8 mouse cellular contexts compared by ENCODE assay signal in the genomic region with DNA sequence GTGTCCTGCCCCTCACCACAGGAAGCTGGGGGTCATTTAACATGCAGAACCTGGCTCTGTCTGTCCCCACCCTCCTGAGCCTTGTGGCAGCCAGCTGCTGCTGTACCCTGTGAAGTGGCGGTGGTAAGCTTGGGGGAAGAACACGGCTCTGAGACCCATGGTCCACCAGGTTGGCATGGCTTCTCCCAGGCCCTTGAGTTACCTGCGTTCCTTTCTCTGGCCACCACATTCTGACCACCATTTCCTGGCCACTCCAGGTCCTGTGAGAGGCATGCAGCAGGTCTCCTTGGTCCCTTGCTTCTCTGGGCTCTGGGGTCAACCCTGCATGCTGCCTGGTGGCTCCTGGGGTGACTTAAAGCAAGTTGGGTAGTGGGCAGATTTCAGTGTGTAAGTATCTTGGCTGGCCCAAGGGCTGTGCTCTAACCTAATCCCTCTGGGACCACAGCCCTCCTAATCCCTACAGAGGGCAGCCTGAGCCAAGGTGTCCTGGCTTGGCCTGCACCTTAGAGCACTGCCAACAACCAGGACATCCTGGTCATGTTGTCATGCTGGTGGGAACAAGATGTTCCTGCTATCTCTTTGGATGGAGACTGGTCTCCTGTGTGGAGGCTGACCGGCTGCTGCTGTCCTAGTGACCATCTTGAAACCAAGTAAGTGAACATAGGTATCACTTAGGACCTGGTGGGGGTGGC. TPM values are rescaled to one million over a fixed set of nuclear protein-coding genes. Genes with fewer than 3 reads are reported as not detected.
A peak's percentile ranks its signal among the peaks of the same experiment; 100 is the strongest.
DNase-seq lines count a peak whose midpoint lies in the region; ATAC-seq lines count a peak whose summit lies in the region.

A gene (minus strand): TSS at position 343 of the 692 bp plus-strand sequence.

- intact Hi-C loops in left cerebral cortex, postnatal 25 days (cut with DNase I) = no loop called here

- DNase-seq in kidney, postnatal 36 days = no peak
- DNase-seq in gastrocnemius, adult 8-10 months (ENCODE audit: low spot score in 2 of 2) = peak; percentile 57 to 69
- no peak for DNase-seq in midbrain, embryonic 14.5 days
- DNase-seq in left cerebral cortex, postnatal 25 days (ENCODE audit: low spot score in 2 of 2) = no peak
- DNase-seq in kidney, adult 11 months = no peak

- no peaks in the 10 kb centered on the region for H3K9me3 ChIP-seq in kidney, embryonic 14.5 days (ENCODE audit: control insufficient read depth, low read length)
- no peaks in the 10 kb centered on the region for H3K9me3 ChIP-seq in hindbrain, embryonic 13.5 days
- no peaks in the 10 kb centered on the region for H3K9me3 ChIP-seq in midbrain, embryonic 14.5 days (ENCODE audit: control insufficient read depth, low read length)

- H3K27ac ChIP-seq in kidney, embryonic 14.5 days (ENCODE audit: low read depth, low read length) = peak within 1 kb of the TSS; percentile 91
- H3K27ac ChIP-seq in hindbrain, embryonic 13.5 days = no peak within 1 kb of the TSS
- H3K27ac ChIP-seq in midbrain, embryonic 14.5 days (replicated peaks; ENCODE audit: low read depth, low read length) = no peak within 1 kb of the TSS

- peak within 1 kb of the TSS; percentile 57; the same call in 1 of the 2 replicates for H3K9ac ChIP-seq in kidney, embryonic 14.5 days (ENCODE audit: low read depth, low read length)
- H3K9ac ChIP-seq in hindbrain, embryonic 13.5 days = no peak within 1 kb of the TSS
- no peak within 1 kb of the TSS for H3K9ac ChIP-seq in midbrain, embryonic 14.5 days (replicated peaks; ENCODE audit: low read length)

- WGBS in kidney, embryonic 14.5 days = 79% methylated on average over 4 of the region's 4 CpGs
- 81% methylated on average over 4 of the region's 4 CpGs for WGBS in hindbrain, embryonic 13.5 days
- 89% methylated on average over 4 of the region's 4 CpGs for WGBS in midbrain, embryonic 14.5 days

- peaks cover 26% of the 10 kb centered on the region for H3K4me1 ChIP-seq in kidney, embryonic 14.5 days (ENCODE audit: control insufficient read depth, insufficient read depth, low read length)
- H3K4me1 ChIP-seq in hindbrain, embryonic 13.5 days (replicated peaks) = peaks cover 32% of the 10 kb centered on the region
- H3K4me1 ChIP-seq in midbrain, embryonic 14.5 days (ENCODE audit: control insufficient read depth, insufficient read depth, low read length) = peaks cover 22% of the 10 kb centered on the region

- ATAC-seq in kidney, embryonic 14.5 days (ENCODE audit: low FRiP score, low TSS enrichment) = no peak
- ATAC-seq in activated CD4-positive, CD25-positive, alpha-beta regulatory T cell, adult 4 months = no peak
- no peak for ATAC-seq in hindbrain, embryonic 13.5 days (ENCODE audit: low FRiP score)
- no peak for ATAC-seq in midbrain, embryonic 14.5 days (ENCODE audit: low FRiP score, low TSS enrichment)

- H3K36me3 ChIP-seq in kidney, embryonic 14.5 days (ENCODE audit: control insufficient read depth, insufficient read depth, low read length) = no peaks in the 10 kb centered on the region
- H3K36me3 ChIP-seq in hindbrain, embryonic 13.5 days = no peaks in the 10 kb centered on the region
- no peaks in the 10 kb centered on the region for H3K36me3 ChIP-seq in midbrain, embryonic 14.5 days (ENCODE audit: control insufficient read depth, insufficient read depth, low read length)

- no peak within 1 kb of the TSS for H3K4me2 ChIP-seq in kidney, embryonic 14.5 days (replicated peaks; ENCODE audit: low read depth, low read length)
- H3K4me2 ChIP-seq in hindbrain, embryonic 13.5 days = no peak within 1 kb of the TSS
- H3K4me2 ChIP-seq in midbrain, embryonic 14.5 days (ENCODE audit: low read length) = no peak within 1 kb of the TSS

- H3K4me3 ChIP-seq in kidney, embryonic 14.5 days (ENCODE audit: low read length) = no peak within 1 kb of the TSS
- H3K4me3 ChIP-seq in hindbrain, embryonic 13.5 days = no peak within 1 kb of the TSS
- H3K4me3 ChIP-seq in midbrain, embryonic 14.5 days (replicated peaks; ENCODE audit: low read depth, low read length) = no peak within 1 kb of the TSS

- H3K27me3 ChIP-seq in kidney, embryonic 14.5 days (ENCODE audit: control insufficient read depth, insufficient read depth, low read length) = no peaks in the 10 kb centered on the region
- no peaks in the 10 kb centered on the region for H3K27me3 ChIP-seq in hindbrain, embryonic 13.5 days
- H3K27me3 ChIP-seq in midbrain, embryonic 14.5 days (ENCODE audit: control insufficient read depth, insufficient read depth, low read length) = no peaks in the 10 kb centered on the region

RNA-seq across cellular contexts. Expression of the gene that starts here (rescaled TPM):
- 65.2 and 68.7 TPM in 2 replicates for polyA plus RNA-seq in kidney, embryonic 14.5 days (2014; fragmentation: Nextera tagmentation; extraction: Ambion mirVana)
- polyA plus RNA-seq in activated CD4-positive, CD25-positive, alpha-beta regulatory T cell, adult 4 months (2017; shearing (Covaris generic)) = 10 to 100 TPM; 22.5 to 40.9 TPM
- total RNA-seq in gastrocnemius, adult 8-10 months (2022) = 10 to 100 TPM; 22.9 to 44.8 (median 28.7) TPM
- 20.0 and 23.5 TPM in 2 replicates for polyA plus RNA-seq in hindbrain, embryonic 13.5 days (2015; fragmentation: Nextera tagmentation; extraction: Ambion mirVana)
- 6.4 and 11.6 TPM in 2 replicates for polyA plus RNA-seq in midbrain, embryonic 14.5 days (2014; fragmentation: Nextera tagmentation; extraction: Ambion mirVana)
- total RNA-seq in left cerebral cortex, postnatal 25 days (2021) = 10 to 100 TPM in 1 of 2 experiments, 1 to 10 TPM in 1; 7.6 to 10.3 TPM

Comparison
In these comparisons a context has a peak if more than half of its experiments do, and no peak if none do; other contexts are left out.
1. DNase-seq: peak in gastrocnemius, adult 8-10 months (2 of 2); none in kidney, postnatal 36 days (0 of 2), midbrain, embryonic 14.5 days (single experiment), left cerebral cortex, postnatal 25 days (0 of 2) and kidney, adult 11 months (single experiment).